Mouse (Mus musculus) liver, embryonic 14.5 days (tissue): ENCODE measurements around the gene Fras1. TPM values are rescaled to one million over a fixed set of nuclear protein-coding genes. Genes with fewer than 3 reads are reported as not detected.

Source experiments
- ATAC-seq: fragments of 200-750 bp; cut with Nextera tagmentation; 2 replicates; pipeline ENCODE4 v1.8.0; 2017; ENCODE audit warnings: moderate number of reproducible peaks, mild to moderate bottlenecking, moderate library complexity; ENCODE audit not compliant: insufficient read depth
- DNase-seq, 3 experiments: peaks; one replicate each; pipeline ENCODE4 v3.0.0-alpha.2; 2012 to 2013; ENCODE audit warnings: low read depth in 3 of 3, low spot score in 3 of 3
- H3K27ac ChIP-seq: fragments of 300-500 bp; sonication (generic); 2 replicates; pipeline ENCODE4 v1.5.1; 2014; ENCODE audit warnings: moderate library complexity, mild to moderate bottlenecking, control low read depth, inconsistent platforms
- H3K27me3 ChIP-seq: fragments of 300-500 bp; sonication (generic); 2 replicates; pipeline ENCODE4 v1.6.1; 2014; ENCODE audit warnings: mild to moderate bottlenecking, low read length, moderate library complexity; ENCODE audit not compliant: control insufficient read depth, insufficient read depth
- H3K36me3 ChIP-seq: fragments of 300-500 bp; sonication (generic); replicated peaks from 2 replicates; pipeline ENCODE4 v1.6.1; 2014; ENCODE audit warnings: low read depth; ENCODE audit not compliant: control insufficient read depth, insufficient read depth
- H3K4me1 ChIP-seq, 2 experiments: fragments of 200-500 bp in 1 of 2; fragments of 300-500 bp in 1 of 2; sonication (generic) in 1 of 2; replicated peaks; 2 replicates each; pipeline ENCODE4 v1.6.1; 2012 to 2014; ENCODE audit warnings: antibody characterized with exemption in 1 of 2, inconsistent platforms in 1 of 2, low read length in 1 of 2; ENCODE audit not compliant: control insufficient read depth in 2 of 2, insufficient read depth in 2 of 2
- H3K4me2 ChIP-seq: fragments of 300-500 bp; sonication (generic); 2 replicates; pipeline ENCODE4 v1.6.1; 2014; ENCODE audit warnings: low read depth, mild to moderate bottlenecking, control low read depth, moderate library complexity
- H3K4me3 ChIP-seq, 2 experiments: fragments of 200-500 bp in 1 of 2; fragments of 300-500 bp in 1 of 2; sonication (generic) in 1 of 2; 2 replicates each; pipeline ENCODE4 v1.5.1; 2012 to 2014; ENCODE audit warnings: low read depth in 2 of 2, low read length in 2 of 2, mild to moderate bottlenecking in 2 of 2, control low read depth in 1 of 2, inconsistent platforms in 1 of 2, moderate library complexity in 1 of 2; ENCODE audit not compliant: insufficient read depth in 1 of 2
- H3K9ac ChIP-seq: fragments of 300-500 bp; sonication (generic); replicated peaks from 2 replicates; pipeline ENCODE4 v1.6.1; 2014; ENCODE audit warnings: mild to moderate bottlenecking, control low read depth, moderate library complexity
- H3K9me3 ChIP-seq: fragments of 300-500 bp; sonication (generic); 2 replicates; pipeline ENCODE4 v1.6.1; 2016; ENCODE audit warnings: low read length, mixed read lengths; ENCODE audit not compliant: control insufficient read depth
- CTCF ChIP-seq: IDR thresholded peaks from 2 replicates; pipeline ENCODE4 v1.5.1; 2016; ENCODE audit warnings: antibody characterized with exemption, low read depth, control low read depth
- EP300 ChIP-seq: IDR thresholded peaks from 2 replicates; pipeline ENCODE4 v1.6.1; 2016; ENCODE audit warnings: antibody characterized with exemption, low read depth
- WGBS: fragments of 180-500 bp; shearing (Covaris S2); extraction: QIAGEN DNeasy Blood & Tissue Kit; methylation state at CpG from one replicate; pipeline ENCODE4 v1.1.7; 2014; ENCODE audit not compliant: insufficient replicate concordance; 5-methylcytosine and 5-hydroxymethylcytosine counted together
- polyA plus RNA-seq, 2 experiments: library from polyadenylated mRNA; depleted of rRNA in 1 of 2; stranded (reverse) in 1 of 2; unstranded in 1 of 2; fragments of >200 nt; fragmentation: Nextera tagmentation in 1 of 2; extraction: Ambion mirVana in 1 of 2; gene quantifications; 2 replicates each; pipeline versions ENCODE4 v1.2.1 to v1.2.3; 2012 to 2014

The Fras1 gene
- polyA plus RNA-seq, 2 experiments: 0.46 to 1.1 TPM

DNA sequence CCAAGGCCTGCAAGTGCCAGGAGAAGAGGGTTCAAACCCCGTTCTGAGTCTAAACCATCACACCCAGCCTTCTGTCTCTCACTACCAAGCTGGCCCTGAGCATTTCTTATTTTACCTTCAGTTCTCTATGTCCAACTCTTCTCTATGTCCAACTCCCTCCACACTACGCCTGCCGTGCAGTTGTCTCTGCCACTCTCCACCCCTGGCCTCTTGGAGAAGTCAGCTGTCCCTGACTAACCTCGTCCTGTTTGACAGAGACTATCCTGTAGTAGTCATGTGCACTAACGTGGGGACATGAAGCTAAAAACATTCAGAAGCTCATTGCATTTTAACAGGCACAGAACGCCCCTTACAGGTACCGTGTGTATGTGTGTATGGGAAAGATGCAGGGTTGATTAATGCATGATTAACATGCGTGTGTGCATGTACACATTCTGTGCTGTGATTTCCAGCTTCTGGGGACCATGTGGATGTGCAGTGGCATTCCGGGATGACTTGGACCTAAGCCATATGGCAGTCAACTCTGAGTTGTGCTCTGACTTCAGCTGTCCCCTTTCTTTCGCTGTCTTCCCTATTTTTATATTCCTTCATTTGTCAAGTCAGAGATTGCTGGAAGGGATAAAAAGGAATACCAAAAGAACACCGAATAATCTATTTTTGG is 16.3 kb downstream of the Fras1 start:
- DNase-seq (no peak), ATAC-seq (no peak)
- H3K4me1 ChIP-seq: no peaks in the 10 kb centered on the region
- H3K27me3 ChIP-seq: no peaks in the 10 kb centered on the region
- no peak overlapping the region for H3K9ac ChIP-seq
- 68% methylated on average over 11 of the region's 11 CpGs for WGBS
- H3K27ac ChIP-seq: no peak overlapping the region
- no peak for TF ChIP-seq CTCF
- no peak for TF ChIP-seq EP300
- no peak overlapping the region for H3K4me2 ChIP-seq
- H3K4me3 ChIP-seq: no peak overlapping the region
- no peaks in the 10 kb centered on the region; the same call in 1 of the 2 replicates for H3K9me3 ChIP-seq
- H3K36me3 ChIP-seq: no peaks in the 10 kb centered on the region

DNA sequence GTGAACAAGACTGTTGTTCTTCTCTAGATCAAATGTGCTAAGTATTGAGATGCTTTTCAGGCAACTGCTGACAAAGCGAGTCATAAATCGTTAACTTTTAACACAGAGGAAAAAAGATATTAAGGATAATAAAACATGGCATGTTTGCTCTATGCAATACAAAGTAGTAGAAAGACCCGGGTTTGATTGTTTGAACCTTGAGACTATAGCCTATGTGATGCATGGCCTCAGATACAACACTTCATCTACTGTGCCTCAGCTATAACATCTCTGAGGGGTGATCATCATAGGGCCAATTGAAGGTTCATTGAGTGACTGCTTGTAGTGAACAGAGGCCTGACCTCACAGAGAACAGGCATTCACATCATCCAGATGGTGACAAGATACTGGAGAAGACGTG is 17.3 kb downstream of the Fras1 start:
- WGBS: 64% methylated on average over 4 of the region's 4 CpGs
- no peak for DNase-seq
- TF ChIP-seq EP300 (no peak), CTCF (no peak)
- no peaks in the 10 kb centered on the region for H3K36me3 ChIP-seq
- H3K4me3 ChIP-seq: no peak overlapping the region
- H3K9me3 ChIP-seq: no peaks in the 10 kb centered on the region; the same call in 1 of the 2 replicates
- no peak for ATAC-seq
- 0 out of 4 replicates have a peak, but pooled peaks cover 0 to 2% of the 10 kb centered on the region in 2 experiments for H3K4me1 ChIP-seq
- no peak overlapping the region for H3K27ac ChIP-seq
- H3K27me3 ChIP-seq: no peaks in the 10 kb centered on the region
- no peak overlapping the region for H3K9ac ChIP-seq
- no peak overlapping the region for H3K4me2 ChIP-seq

DNA sequence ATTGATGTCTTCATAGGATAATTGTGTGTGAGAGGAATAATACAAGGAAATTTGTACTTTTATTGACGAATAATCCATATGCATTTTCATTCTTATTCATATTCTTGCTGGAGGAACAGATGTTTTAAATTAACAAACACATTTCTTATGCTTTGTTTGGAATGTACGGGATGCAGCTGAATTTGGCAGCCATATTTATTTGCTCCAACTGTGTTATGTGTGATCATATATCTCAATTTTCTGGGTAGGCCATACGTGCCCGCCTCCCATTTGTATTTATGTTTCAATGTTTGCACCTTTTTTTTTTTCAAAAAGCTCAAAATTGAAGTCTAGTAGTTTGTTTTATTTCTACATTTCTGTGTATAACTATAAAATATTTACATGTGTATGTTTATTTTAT is 21.2 kb downstream of the Fras1 start:
- WGBS: 68% methylated on average over 4 of the region's 4 CpGs
- no peak for TF ChIP-seq CTCF
- no peak for TF ChIP-seq EP300

DNA sequence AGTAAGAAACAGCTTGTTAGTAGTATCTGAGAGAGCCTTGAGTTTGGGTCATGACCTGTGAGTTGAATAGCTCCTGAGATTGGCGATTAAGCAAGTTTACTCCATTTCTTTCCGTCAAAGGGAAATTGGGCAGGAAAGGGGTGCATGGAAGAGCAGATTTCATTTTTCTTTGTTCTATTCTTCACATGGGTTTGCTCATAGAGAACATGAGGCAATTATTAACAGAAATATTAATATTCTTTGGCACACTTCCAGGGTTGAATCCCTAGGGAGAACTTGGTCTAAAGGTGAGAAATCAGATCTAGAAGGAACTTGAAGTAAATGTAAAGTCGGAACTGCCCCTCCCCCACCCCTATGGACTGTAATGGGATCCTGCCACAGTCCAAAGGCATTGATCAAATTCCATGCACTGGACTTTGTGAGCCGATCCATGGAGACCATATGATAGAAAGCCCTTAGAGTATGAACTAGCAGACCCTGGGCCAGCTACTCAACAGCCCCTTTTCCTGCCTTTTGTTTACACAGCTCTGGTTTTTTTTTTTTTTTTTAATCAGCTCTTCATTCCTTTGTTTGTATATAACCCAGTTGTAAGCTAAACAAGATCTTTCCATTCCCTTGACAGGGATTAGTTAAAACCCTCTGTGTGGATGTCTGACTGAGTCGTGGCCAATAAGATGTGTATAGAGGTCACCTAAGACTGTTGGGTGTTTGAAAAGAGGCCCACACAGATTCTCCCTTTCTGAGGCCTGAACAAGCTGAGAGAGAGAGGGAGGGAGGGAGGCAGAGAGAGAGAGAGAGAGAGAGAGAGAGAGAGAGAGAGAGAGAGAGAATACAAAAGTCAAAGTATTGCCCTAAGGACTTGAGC is 22.3 kb downstream of the Fras1 start:
- WGBS: 44% methylated on average over 5 of the region's 5 CpGs
- no peak for DNase-seq
- no peaks in the 10 kb centered on the region for H3K9me3 ChIP-seq
- no peak for ATAC-seq
- H3K36me3 ChIP-seq: no peaks in the 10 kb centered on the region
- no peak overlapping the region for H3K4me3 ChIP-seq
- TF ChIP-seq CTCF: no peak
- TF ChIP-seq EP300: no peak
- no peak overlapping the region for H3K4me2 ChIP-seq
- H3K27me3 ChIP-seq: no peaks in the 10 kb centered on the region
- H3K9ac ChIP-seq: no peak overlapping the region
- 0 out of 4 replicates have a peak, but pooled peaks cover 0 to 2% of the 10 kb centered on the region in 2 experiments for H3K4me1 ChIP-seq
- no peak overlapping the region for H3K27ac ChIP-seq

More for the DNA sequence above, 21.2 kb downstream of the Fras1 start:
- Histone ChIP-seq H3K4me3 (no peak overlapping the region), H3K27ac (no peak overlapping the region), H3K4me2 (no peak overlapping the region), H3K9me3 (no peaks in the 10 kb centered on the region), H3K27me3 (no peaks in the 10 kb centered on the region), H3K4me1 (0 out of 4 replicates have a peak, but pooled peaks cover 0 to 2% of the 10 kb centered on the region in 2 experiments), H3K9ac (no peak overlapping the region), H3K36me3 (no peaks in the 10 kb centered on the region)
- ATAC-seq (no peak), DNase-seq (no peak)

DNA sequence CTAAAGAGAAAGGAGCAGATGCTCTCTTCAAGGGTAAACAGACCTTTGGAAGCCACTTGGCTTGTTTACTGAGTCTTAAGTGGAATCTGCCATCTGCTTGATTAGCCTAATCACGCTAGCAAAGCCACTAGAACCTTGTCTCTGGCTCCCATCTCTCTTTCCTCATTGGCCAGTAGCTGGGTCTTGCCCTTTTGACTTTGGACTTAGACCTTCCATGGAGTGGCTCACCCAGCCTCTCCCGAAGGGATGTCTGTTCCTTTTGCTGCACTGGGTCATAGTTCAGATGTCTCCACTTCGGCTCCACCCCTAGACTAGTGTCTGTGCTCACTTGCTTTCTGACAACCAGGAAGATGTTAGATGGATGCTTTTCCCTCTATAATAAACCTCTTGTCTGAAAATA is 28.8 kb downstream of the Fras1 start:
- no peak overlapping the region for H3K27ac ChIP-seq
- DNase-seq: no peak
- no peak for ATAC-seq

More for the DNA sequence above, 28.8 kb downstream of the Fras1 start:
- H3K9ac ChIP-seq: no peak overlapping the region
- no peaks in the 10 kb centered on the region for H3K27me3 ChIP-seq
- no peaks in the 10 kb centered on the region for H3K36me3 ChIP-seq
- H3K4me3 ChIP-seq: no peak overlapping the region
- H3K4me2 ChIP-seq: no peak overlapping the region
- 40% methylated on average over 3 of the region's 3 CpGs for WGBS
- TF ChIP-seq EP300 (no peak), CTCF (no peak)
- H3K4me1 ChIP-seq: no peaks in the 10 kb centered on the region
- no peaks in the 10 kb centered on the region for H3K9me3 ChIP-seq
